Mouse (Mus musculus): ENCODE data around the gene Tjap1. TPM values are rescaled to one million over a fixed set of nuclear protein-coding genes. Genes with fewer than 3 reads are reported as not detected.

Gene Tjap1
- total RNA-seq, 2 experiments from 2014 or later, result 21.8 to 53.0 TPM

DNA sequence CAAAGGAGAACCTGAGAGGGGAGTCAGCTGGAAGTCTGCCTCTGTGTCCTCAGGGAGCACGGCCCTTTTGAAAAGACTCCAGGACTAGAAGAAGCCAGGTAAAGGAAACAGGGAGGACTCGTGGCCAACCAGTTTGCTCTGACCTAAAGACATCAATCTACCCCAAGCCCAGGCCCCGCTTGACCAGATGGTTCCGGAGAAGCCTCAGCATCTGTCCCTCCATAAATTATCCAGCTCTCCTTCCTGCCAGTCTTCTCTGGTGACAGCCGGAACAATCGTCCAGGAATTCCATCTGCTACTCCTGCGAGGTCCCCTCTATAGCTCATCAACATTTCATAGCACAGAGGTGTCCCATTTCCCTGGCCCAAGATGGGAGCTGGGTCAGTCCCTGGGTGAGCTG, 1.8 kb upstream of the Tjap1 start:
- ATAC-seq (replicated peaks; ENCODE audit: low FRiP score, poor library complexity, severe bottlenecking), result no peak

DNA sequence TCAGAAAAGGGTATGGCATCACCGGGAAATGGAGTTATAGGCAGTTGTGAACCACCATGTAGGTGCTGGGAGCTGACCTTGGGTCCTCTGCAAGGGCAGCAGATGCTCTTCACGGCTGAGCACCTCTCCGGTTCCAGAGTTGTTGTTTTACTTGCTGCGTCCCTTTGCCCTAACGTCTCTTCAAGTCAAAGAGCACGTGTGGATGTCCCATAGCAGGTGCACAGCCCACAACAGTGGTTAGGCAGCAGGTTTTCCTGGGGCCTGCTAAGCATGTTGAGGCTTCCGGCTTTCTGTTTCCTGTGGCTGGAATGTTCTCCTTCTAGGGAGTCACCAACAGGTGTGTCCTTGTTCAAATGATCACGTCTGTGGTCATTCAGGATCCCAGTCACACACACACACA, 1.1 kb upstream of the Tjap1 start:
- no peak for ATAC-seq (replicated peaks; ENCODE audit: low FRiP score, poor library complexity, severe bottlenecking)

DNA sequence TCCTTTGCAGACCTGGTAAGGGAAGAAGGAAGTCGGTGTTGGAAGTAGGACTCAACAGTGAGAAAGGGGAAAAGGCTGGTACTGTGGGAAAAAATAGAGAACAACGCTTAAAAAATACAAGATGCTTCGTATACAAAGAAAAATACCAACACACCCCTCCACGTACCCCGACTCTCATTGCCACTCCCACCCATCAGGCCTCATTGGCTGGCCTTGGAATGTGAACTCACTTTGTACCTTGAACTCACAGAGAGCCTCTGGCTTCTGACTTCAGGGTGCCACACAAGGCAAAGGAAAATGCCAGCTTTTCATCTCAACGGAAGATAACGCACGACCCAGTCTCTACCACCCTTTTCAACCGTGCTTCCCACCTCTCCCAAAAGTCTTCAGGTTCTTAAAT, 314 bp upstream of the Tjap1 start:
- ATAC-seq (replicated peaks; ENCODE audit: low FRiP score, poor library complexity, severe bottlenecking), result 0 out of 2 replicates have a peak, but pooled peaks have one; percentile 12

DNA sequence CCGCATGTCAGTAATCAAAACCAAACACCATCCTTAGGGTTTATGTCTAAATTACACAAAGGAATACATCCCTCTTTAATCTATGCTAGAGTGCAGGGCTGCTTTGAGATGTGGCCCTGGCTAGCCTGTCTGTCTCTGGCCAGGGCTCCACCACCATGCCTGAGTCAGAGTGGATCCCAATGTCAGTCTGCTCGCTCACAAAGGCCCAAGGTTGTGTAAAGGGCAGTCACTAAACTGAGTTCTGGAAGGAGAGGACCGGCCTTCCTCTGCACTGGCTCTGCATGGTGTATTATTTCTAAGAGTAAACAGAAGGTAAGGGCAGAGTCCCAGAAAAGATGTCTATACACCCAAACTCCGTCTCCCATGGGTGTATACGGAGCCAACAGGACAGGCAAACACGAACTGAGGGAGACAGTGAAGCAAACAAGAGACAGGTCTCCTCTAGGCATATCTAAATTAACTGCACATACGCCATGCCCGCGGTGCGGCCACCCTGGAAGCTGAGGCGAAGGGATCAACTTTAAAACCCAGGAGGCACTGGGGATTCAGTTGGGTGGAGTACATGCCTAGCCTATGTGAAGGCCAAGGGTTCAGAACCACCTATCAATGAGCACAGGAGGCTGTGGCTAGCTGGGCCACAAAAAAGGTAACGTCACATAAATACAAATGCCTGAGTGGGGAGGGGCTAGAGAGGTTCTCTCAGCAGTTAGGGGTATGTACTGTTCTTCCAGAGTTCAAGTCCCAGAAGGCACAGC, 4.6 kb downstream of the Tjap1 start:
- ATAC-seq (replicated peaks; ENCODE audit: low FRiP score, poor library complexity, severe bottlenecking), result no peak

DNA sequence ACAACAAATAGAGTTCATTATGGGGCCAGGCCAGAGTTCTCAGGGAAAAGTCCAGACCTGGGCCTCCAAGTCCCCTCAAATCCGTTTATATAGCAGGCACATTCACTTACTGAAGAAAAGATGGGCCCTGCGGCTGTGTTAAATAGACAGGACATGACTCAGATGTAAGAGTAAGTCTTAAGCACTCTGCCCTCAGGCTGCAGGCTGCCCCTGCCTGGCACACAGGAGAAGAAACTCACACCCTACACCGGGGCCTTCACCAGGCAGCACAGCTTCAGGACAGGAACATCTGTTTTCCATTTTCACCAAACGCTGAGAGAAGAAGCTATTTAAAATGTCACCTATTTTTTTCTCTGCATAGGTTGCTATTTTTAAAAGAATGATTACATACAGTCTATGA, 5.2 kb downstream of the Tjap1 start:
- no peak for ATAC-seq (replicated peaks; ENCODE audit: low FRiP score, poor library complexity, severe bottlenecking)

DNA sequence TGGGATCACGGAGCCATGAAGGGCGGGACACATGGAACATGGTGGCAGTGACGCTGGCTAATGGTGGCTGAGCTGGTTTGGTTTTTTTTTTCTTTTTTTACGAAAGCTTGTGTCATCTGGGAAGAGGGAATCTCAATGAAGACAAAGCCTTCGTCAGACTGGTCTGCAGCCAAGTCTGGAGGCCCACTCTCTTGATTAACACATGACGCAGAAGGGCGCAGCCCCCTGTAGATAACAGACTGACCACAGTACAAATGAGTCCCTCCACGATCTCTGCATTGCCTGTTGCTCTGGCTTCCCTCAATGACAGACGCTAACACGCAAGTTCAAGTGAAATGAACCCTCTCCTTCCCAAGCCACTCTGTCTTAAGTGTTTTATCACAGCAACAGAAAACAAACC, 7.3 kb downstream of the Tjap1 start:
- ATAC-seq (replicated peaks; ENCODE audit: low FRiP score, poor library complexity, severe bottlenecking), result no peak

DNA sequence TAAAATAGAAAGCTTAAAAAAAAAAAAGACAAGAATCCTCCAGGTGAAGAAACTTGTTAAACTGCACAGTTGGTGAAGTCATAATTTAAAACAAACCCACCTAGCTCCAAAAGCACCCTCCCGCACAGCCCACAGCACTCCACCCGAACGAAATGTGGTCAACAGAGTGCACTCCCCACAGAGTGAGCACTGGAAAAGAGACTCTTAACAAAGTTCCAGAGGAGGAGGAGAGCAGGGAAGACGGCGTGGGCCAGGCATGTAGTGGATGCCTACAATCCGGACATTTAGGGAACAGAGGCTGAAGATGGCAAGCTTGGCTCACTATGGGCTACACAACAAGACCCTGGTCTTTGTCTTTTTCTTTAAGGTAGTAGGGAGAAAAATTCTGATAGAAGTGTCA, 7.8 kb downstream of the Tjap1 start:
- no peak for ATAC-seq (replicated peaks; ENCODE audit: low FRiP score, poor library complexity, severe bottlenecking)

DNA sequence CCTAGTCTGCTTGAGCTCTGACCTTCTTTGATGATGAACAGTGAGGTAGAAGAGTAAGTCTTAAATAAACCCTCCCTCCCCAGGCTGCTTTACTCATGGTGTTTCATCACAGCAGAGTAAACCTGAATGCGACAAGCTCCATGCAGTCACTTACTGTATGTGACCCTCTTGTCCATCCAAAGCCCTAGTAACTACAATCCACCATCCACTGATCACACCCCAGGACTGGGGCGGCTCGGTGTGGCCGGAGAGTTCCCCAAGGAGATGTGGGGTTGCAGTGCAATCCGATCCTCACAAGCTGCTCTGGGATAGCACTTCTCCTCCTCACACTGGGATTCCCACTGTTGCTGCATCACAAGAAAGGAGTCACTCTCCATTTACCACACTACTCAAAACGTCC, 8.4 kb downstream of the Tjap1 start:
- no peak for ATAC-seq (replicated peaks; ENCODE audit: low FRiP score, poor library complexity, severe bottlenecking)

DNA sequence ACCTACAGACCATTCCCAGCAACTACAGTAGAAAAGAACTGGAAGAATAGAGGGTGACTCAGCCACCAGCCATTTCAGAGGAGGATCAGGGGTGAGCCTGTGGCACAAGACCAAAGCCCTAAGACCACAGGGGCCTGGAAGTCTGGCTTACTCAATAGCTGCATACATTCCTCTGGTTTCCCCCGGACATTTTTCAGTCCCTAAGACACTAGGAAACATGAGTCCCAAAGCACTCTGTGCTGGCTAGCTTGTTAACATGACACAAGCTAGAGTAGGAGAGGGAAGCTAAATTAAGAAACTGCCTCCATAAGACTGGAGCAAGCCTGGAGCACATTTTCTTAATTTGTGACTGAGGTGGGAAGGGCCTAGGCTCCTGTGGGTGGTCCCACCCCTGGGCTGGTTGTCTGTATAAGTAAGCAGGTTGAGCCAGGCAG, 9.0 kb downstream of the Tjap1 start:
- ATAC-seq (replicated peaks; ENCODE audit: low FRiP score, poor library complexity, severe bottlenecking), result no peak

DNA sequence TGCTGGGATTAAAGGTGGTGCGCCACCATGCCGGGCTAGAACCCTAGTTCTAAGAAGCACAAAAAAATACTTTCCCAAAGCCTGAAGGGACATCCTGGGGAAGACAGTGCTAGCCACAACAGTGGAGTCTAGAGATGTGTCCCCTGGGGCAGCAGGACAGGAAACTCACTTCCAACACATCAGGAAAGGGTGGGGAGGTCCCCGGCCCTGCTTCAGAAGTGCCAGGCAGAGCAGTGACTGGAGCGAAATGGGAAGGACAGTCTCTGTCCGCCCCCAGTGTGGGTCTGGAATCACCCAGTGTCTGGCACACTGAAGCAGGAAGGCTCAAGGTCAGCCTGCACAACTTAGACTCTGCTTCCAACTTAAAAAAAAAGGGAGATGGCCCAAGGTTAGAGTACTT, 10.2 kb downstream of the Tjap1 start:
- ATAC-seq (replicated peaks; ENCODE audit: low FRiP score, poor library complexity, severe bottlenecking), result no peak

DNA sequence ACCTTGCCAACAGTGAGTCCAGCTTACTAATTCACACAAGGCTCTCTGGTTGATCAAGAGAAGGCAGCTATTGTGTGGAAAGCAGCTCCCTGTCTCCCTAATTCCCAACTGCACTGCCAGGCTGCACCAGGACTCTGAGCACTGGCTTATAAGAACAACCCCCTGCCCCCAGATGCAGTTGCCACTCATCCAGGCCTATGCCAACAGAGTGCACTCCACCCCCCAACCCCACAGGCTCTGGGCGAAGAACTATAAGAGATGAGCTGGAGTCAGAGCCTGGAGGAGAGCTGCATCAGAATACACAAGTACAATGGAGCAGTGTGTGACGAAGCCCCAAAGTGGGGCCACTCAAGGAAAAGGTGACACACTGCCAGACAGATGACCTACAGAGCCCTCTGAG, 10.8 kb downstream of the Tjap1 start:
- no peak for ATAC-seq (replicated peaks; ENCODE audit: low FRiP score, poor library complexity, severe bottlenecking)

DNA sequence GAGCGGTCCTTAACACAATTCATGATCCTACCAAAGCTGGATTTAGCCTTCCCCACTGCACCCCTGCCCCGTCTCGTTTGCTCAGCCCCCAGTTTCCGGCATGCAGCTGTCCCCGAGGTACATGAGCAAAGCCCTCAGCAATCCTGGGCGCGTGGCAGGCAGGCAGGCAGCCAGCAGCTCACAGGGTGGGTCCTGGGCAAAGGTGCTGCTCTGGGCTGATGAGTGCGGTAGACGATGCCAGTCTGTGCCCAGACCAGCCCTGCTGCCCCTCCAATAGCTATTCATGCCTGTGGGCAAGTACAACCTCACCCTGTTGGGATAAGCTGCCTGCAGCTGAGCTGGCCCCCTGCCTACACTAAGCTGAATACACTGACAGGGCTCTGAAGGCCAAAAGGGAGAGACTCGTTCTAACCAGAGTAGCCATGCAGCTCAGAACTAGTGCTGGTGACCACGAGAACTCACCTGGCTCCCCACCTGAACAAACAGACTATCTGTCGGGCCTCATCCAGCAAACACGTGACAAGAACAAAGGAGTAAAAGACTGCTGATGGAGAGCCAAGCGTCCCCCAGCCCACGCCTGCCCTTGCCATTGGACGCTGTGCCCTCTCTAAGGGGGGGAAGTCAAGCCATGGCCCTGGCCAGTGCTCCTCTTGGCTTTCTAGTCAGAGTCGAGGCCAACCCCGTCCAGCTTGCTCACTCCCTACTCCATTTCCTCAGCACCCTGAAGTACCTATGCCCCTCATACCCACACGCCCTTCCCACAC, 12.9 kb downstream of the Tjap1 start:
- no peak for ATAC-seq (replicated peaks; ENCODE audit: low FRiP score, poor library complexity, severe bottlenecking)

DNA sequence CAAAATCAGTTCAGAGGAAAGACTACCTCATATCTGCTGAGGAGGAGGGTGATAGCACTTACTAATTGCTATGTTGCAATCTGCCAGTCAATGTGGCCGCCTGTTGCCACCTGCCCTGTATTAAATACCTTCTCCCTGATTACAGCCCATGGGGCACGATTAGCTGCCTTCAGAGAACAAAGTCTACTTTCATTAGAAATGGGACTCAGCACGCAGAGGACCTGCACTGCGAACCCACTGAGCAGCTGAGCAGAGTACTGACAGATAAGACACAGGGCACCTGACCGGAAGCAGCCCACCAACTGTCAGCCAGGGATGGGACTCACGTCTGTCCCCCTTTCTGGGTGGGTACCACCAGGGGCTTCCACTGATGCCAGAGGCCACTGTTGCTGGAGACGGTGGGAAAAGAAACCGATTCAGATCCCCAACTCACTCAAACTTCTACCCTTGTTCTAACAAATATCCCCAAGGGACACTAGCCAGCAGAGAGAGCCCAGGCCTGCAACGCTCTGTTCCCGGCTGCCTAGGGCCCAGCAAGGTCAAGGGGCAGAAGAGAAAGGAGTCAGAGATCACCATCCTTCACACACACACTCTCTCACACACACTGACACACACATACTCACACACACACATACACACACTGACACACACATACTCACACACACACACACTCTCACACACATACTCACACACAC, 14.7 kb downstream of the Tjap1 start:
- no peak for ATAC-seq (replicated peaks; ENCODE audit: low FRiP score, poor library complexity, severe bottlenecking)

DNA sequence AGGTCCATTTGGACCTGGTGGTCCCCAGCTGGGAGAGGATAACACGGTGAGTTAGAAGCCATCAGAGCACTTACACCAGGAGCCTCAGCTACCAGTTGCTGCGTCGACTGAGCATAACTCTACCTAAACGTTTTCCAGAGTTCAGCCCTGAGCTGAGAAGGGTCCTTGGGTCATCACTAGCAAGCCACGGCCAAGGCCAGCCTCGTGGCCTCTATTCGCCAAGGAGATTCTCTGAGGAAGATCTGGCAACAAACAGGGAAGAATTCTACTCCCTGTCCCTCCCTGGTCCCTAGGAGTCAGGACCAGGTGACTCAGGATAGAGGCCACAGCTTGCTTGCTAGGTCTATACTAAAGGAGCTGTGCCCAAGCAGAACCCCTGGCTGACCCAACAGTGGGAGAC, 15.3 kb downstream of the Tjap1 start:
- no peak for ATAC-seq (replicated peaks; ENCODE audit: low FRiP score, poor library complexity, severe bottlenecking)

DNA sequence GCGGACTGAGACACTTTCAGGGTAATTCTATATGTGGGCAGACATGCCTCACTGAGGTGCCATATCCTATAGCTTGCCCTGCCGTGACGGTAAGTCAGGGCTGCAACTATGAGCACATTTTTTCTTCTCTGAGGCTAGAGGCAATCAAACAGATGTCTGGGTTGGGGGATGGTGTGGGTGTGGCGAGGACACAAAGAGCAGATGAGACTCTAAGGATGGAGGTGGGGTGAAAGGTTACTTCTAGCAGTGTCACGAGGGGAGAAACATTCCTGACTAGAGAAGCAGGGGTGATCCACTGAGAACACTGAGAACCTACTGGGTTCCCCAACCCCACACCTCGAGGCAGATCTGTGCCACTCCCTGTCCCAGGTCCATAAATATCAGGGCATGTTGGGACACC, 15.8 kb downstream of the Tjap1 start:
- ATAC-seq (replicated peaks; ENCODE audit: low FRiP score, poor library complexity, severe bottlenecking), result no peak

DNA sequence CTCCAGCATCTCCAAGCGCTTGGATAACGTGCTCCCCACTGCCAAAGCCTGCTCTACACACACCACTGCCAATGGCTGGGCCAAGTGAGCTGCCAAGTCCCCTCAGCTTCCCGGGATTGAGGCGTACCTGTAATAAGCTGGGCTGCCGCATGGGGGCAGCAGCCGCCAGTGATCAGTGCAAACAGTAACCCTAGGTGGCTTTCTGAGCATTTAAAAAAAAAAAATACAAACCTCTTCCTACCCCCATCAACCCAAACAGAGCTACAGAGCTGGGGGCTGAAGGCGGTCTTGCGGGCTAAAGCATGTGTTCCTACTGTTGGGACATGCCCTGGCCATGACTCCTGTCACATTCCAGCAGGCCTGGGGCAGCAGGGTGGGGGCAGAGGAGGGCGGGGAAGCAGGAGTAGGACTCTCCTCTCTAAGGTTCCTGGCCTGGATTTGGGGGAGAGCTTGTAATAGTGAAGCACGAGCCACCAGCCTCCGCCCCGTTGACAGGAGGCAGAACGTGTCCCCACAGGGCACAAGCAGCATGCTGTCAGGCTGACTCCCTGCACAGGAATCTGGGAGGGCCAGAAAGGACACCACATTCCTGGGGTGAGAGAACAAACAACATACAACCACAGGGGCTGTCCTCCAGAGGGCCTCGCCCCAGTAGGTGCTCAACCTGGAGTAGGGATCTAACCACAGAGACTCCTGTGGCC, 16.8 kb downstream of the Tjap1 start:
- peak; percentile 72 for ATAC-seq (replicated peaks; ENCODE audit: low FRiP score, poor library complexity, severe bottlenecking)

DNA sequence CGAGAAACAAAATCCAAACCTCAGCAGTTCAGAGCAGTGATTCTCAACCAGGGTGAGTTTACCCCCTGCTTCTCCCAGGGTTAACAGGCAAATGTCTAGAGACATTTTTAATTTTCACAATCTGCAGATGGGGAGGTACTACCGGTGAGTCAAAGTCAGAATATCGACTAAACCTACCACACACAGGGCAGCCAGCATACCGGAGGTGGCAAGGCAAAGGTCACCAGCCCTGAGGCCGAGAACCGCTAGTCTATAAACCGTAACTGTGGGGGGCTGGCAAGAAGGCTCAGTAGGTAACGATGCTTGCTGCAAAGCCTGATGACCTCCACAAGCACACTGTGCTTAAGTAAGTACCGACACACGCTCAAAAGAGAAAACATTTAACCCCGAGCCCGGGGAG, 17.3 kb downstream of the Tjap1 start:
- no peak for ATAC-seq (replicated peaks; ENCODE audit: low FRiP score, poor library complexity, severe bottlenecking)

DNA sequence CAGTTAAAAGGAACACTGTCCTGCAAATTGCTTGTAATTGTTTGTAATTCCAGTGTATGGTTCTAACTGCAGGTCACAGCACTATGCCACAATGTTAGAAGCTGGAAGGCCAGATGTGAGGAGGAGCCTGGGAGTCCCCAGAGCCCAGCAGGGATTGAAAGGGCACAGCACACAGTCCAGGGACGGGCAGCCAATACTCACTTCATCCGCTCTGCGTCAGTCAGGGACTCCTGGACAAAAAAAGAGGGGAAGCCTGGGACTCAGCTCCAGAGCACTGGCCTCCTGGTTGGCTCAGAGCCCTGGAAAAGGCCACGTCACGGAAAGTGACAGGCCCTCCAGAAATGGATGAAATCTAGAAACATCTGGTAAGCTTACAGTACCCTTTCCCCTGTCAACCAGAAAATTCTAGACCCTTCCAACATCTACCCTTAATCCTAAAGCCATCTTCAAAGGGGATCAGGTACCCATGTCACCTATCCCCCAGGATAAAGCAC, 20.6 kb downstream of the Tjap1 start:
- ATAC-seq (replicated peaks; ENCODE audit: low FRiP score, poor library complexity, severe bottlenecking), result no peak

DNA sequence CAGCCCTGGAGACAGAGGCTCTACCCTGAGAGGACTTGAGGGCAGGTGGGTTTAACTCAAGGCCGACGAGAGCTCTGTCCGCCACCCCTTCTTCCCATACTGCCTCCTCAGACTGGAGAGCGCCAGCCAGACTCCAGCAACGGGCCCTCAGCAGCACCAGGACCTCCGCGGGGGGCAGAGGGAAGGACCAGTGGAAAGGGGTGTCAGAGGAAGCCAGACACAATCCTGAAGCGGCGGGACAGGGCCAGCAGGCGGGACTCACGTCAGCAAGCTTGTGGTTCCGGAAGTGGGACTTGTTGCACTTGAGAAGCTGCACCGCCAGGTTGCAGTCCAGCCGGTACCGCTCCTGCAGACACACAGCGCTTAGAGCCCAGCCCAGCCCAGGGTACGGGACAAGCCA, 23.2 kb downstream of the Tjap1 start:
- ATAC-seq (replicated peaks; ENCODE audit: low FRiP score, poor library complexity, severe bottlenecking), result no peak

Measured in erythroid progenitor cell, adult 5-6 weeks (primary cell).